Mouse (Mus musculus) kidney, adult 18-20 months (tissue): ENCODE data around the gene Morc1.

Experiments used
- DNase-seq: peaks from one replicate; pipeline ENCODE4 v3.0.0; 2021

Gene Morc1

DNA sequence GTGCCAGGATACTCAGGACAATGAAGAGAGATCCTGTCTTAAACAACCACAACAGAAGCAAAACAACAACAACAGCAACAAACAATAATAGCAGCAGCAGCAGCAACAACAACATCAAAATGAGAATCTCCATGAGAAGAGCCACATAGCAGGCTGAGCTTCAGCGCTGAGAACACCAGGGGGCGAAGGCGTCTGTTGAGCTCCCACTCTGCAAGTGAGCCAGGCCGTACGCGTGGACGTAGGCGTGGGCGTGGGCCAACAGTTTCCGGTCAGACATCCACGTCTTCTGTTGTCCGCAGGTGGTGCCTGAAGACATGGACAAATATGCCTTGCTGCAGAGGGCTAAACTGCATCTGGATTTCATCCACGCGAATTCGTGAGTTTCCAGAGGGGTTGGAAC, at the start of gene Morc1:
Morc1 (plus strand) TSS at position 211 of the 400 bp plus-strand sequence.
- DNase-seq, result no peak

DNA sequence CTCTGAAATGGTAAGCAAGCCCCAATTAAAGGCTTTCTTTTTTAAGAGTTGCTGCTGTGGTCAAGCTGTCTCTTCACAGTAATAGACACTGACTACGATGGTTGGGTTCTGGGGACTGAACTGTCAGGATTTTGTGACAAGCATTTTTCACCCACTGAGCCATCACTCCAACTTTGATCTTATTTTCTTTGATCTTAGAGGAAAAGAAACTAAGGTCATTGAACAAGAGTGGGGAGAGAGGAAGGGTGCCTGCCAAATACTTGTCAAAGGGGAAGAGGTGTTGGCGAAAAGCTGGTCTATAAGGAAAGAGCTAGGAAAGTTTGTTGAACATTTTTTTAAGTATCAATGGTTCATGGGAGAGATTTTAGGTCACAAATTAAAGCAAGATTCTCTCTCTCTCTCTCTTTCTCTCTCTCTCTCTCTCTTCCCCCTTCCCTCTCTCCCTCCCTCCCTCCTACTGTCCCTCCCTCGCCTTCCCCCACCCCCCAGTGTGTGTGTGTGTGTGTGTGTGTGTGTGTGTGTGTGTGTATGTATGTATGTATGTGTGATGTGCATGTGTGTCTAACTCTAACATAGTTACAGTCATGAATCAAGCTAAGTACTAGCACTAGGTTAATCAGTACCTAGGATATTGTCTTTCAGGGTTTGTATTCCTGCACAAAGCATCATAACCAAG, 47.3 kb upstream of the Morc1 start:
- no peak for DNase-seq

DNA sequence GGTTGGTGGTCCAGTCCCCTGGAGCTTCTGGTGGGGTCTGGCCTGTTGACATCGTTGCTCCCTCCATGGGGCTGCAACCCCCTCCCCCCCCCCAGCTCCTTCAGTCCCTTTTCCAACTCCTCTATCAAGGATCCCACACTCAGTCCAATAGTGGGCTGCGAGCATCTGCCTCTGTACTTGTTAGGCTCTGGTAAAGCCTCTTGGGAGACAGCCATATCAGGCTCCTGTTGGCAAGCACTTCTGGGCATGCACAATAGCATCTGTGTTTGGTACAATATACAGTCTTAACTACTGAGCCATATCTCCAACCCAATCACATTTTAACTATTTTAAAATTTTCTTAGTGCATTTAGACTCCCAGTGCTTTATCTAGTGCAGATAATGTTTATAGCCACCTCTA, 44.1 kb upstream of the Morc1 start:
- DNase-seq, result no peak

DNA sequence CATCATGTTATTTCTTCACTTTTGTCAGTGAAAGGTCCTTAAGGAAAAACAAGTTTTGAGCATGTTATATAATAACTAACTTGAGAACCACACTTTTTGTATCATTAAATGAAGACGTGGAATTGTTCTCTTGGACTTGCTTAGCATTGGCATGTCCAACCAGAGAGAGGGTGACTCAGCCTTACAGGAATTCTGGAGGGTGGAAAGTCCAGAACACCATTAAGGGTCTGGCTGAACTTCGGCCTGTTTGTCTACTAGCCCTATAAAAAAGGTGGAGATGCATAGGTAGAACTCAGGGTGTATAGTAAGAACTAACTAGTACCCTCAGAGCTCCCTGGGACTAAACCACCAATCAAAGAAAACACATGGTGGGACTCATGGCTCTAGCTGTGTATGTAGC, 35.8 kb upstream of the Morc1 start:
- no peak for DNase-seq

DNA sequence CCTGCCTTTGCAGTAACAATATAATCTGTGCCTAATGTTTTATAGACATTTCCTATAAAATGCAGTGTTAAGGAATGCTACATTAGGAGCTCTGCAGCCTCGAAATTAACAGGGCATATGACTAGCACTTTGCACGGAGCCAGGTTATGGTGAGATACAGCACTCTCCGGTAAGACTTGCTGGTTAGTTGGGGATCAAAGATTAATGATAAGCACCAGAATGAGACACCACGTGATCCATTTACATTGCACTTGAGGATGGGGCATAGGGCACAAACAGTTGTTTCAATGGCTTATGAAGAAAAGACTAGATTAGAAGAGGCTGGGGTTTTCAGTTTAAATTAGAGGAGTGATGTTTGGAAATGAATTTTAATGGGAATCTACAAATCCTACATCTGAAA, 28.1 kb upstream of the Morc1 start:
- DNase-seq, result no peak

DNA sequence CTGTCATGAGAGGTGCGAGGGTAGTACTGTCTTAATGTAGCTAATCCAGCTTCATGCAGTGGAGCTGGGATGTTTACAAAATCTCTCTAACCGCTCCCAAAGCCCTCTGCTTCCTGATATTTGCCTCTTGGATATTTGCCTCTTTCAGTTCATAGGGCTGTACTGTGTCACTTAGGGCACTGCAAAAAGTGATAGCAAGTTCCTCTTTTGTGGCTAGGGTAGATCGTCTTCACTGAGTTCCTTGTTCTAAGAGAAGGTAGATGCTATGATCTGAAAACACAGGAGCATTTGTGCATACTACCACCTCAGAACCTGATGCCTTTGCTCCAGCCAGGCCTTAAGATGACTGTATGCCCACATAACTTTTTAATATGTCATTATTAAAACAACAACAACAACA, 27.6 kb upstream of the Morc1 start:
- DNase-seq, result no peak

DNA sequence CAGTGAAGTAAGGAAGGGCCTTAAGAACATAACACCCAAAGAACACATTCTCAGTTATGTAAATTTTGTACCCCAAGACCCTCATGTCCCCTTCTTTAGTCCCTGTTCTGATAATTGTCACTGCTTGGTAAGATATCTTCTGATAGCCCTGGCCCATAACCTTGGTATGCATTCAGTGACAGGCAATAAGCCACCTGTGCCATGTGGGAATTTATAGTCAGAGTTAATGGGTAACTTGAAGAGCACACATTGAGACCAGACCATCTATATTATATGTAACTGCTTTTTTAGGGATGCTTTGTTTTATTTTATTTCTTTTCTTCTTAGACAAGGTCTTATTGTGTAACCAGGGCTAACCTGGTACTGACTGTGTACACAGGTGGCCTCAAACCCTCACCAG, 27.0 kb upstream of the Morc1 start:
- DNase-seq, result no peak

DNA sequence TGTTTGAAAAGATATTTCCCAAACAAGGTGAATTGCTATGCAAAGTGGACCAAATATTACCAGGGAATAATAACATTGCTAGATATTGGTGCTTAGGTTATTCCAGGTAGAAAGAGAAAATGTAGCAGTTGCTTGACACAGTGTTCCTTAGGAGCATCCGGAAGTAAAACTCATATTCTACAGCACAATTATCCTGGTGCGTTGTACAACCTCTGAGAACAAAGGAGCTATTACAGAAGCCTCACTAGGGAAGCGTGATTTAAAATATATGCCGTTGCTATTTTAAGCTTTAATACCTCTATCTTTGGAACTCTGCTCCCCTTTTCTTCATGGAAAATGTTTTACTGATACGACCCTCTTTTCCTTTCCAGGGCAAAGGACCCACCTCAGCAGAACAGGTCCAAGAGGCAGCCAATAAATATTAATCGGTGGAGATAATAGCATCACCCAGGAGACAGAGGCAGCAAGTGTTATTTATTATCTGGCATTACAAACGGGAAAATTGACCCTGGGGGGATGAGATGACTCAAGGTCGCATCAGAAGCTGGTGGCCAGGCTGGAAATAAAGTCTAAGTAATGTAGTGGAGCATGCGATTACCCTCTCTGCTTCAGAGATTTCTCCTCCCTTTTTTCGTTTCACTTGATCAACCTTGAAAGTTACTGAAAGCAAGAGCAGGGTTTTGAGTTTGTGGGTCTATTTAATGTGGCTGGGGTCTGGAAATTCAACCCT, 25.2 kb upstream of the Morc1 start:
- no peak for DNase-seq

DNA sequence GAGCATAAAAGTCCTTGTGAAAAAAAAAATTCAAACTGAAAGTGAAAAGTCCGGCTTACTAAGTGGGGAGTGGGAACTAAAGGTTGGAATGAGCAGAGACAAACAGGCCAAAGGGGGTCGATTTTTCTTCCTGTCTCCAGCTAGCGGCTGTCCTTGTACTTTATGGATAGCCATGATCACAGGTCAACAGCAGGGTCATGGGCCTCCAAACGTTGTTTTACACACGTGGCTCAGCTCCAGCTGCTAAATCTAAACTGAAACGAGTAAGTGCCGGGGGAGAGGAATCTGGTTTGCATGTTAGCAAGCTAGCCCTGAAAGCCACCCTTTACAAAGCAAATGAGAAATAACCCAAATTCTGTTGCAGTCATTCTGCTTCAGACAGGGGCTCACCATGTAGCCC, 21.5 kb upstream of the Morc1 start:
- DNase-seq, result no peak

DNA sequence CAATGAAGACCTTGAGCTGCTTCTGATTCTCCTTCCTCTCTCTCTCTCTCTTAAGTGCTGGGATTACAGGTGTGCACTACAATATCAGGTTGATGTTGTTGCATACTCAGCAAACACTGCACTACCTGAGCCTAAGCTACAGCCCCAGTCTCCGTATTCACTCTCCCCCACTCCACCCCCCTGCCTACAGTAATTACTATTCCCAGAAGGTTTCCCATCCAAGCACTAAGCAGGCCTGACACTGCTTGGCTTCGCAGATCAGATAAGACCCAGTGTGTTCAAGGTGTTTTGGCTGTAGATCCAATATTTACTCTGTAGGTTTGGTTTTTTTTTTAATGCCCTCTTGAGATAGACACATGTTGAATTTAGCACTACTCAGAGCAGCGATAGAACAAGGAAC, 20.9 kb upstream of the Morc1 start:
- no peak for DNase-seq

DNA sequence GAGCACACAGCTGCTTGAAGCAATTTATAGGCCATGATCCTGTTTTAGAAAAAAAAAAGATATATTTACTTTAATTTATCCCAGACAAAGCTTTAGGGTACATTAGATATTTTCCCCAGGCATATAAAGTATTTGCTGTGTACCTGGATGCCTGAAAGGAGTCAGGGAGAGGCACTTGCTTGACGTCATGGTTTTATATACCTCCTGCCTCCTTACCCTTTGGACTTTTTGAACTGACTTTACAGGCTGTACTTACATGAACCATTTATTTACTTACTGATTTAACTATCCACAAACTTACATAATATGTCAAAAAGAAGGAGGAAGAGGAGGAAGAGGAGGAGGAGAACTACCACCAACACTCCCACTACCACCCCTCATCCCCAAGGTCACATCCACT, 18.8 kb upstream of the Morc1 start, which contains the start of gene Gm5485:
Gm5485 (minus strand) TSS at position 171 of the 400 bp plus-strand sequence.
- DNase-seq, result no peak

DNA sequence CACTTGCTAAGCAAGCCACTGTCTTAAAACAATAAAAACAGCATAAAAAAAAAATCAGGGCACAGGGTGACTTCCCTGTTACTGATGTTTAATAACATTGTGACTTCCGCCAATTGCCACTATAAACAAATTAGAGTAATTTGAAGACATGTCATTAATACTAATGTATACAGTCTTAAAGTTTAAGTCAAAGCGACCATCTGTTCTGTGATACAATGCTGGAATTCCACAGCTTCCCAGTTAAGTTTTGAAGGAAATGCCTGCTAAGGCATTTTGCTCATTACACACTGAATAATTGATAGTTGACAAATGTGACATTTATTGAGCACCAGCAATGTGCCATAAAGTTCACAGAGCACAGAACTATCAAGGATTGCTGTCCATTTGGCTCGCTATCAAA, 12.5 kb upstream of the Morc1 start:
- DNase-seq, result no peak

DNA sequence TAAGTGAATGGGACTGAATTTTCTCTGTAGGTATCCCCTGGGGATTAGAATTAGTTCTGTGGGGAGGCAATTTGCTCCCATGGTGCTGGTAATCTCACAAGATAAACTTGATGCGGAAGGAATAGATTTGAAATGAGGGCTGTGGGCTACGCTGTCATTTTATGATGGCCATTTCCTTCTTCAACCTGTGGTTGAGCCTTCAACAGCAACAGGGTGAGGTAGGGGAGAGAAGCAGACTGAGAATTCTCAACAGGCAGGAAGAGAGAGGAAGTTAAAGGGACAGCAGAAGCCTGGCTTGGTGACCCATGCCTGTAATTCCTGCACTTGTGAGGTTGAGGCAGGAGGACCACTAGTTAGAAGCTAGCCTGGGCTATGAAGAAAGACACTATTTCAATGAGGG, 12.0 kb upstream of the Morc1 start:
- DNase-seq, result no peak

DNA sequence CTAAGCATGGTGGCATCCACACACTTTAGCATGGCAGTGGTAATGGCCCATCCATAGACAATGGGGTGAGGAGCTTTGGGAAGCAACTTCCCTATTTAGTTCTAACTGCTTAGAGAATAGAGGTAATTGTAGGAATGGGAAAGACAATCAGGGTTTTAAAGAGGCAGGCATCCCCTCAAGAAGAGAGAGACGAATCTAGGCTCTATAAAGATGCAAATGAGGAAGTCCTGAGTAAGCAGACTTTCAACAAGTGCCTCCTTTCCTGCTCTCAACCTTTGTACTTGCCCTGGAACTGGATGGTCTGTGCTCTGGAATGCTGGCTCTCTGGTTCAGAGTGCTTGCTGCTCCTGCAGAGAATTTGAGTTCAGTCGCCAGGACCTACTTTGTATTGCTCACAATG, 8.5 kb upstream of the Morc1 start:
- DNase-seq, result peak; percentile 75

DNA sequence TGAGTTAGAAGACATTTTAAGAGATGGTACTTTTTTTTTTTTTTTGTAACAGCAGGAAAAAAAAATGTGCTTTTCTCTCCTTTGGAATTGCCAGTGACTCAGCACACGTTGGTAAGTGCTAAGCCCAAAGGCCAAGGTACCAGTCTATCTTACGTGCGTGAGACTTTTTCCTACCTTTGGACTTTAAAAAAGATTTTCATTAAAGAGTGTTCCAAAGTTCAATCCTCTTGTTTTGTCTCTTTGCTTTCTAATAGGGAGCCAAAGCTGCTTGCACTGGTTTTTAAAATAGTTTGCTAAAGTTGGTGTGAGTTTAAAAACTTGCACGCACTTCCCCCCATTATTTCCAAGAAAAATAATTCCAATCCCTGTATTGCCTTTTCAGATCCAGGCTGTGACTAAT, 7.0 kb upstream of the Morc1 start:
- no peak for DNase-seq

DNA sequence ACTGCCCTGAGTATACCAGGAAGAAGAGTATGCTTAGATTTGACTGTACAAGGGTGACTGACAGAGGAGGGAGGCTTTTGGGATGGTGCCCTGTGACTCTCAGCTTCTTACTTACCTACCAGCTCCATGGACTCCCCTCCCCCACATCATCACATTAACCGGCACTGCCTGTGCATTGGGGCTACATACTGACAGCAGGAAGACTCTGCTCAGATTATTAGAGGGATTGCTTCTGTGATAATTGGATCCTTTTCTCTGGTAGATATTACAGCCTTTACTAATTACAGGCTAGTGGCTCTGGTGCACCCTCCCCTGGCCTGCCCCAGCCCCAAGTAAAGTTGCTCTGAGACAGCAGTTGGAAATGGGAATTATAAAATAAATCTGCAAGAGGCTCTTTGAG, 1.6 kb upstream of the Morc1 start:
- no peak for DNase-seq

DNA sequence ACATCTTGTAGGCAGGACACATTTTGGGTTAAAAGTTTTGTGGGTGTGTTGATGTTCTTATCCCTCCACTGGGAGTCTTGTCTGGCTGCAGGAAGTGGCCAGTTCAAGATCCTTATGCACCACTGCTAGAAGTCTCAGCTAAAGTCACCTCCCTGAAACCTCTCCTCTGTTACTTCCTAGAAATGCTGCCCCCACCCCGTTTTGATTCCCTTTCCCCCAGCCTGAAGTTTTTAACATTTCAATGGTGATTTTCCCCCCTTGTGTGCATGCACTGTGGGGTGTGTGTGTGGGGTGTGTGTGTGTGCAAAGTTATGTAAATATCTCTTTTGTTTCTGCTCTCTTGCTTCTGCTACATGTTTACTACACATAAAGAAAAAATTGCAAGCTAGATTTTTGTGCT, 4.4 kb downstream of the Morc1 start:
- DNase-seq, result no peak

DNA sequence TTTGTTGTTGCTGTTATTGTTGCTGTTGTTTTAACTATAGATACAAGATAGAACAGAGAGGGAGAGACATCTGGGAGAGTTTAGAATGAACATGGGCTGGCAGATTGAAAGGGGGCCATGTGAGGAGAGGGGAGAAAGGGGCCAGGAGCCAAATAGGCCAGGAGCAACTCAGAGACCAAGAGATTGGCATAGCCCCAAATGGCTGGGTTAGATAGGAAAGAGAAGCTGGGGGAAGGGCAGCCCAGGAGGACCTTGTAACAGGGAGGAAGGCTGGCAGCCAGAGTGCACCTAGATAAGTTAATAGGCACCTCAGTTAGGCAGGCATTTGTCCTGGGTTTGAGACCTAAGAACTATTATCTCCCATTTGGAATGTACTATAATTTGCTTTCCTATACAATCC, 6.4 kb downstream of the Morc1 start:
- DNase-seq, result no peak

DNA sequence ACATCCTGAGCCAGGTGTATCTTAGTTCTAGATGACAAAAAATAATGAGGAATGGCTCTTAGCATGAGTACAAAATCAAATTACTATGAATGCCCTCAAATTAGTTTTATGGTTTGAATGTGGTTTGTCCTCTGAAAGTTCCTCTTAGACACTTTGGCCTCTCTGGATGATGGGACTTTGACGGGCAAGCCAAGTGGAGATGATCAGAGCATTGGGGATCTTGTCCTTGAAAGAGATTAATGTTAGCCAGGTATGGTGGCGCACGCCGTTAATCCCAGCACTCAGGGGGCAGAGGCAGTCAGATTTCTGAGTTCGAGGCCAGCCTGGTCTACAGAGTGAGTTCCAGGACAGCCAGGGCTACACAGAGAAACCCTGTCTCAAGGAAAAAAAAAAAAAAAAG, 13.6 kb downstream of the Morc1 start:
- DNase-seq, result no peak

DNA sequence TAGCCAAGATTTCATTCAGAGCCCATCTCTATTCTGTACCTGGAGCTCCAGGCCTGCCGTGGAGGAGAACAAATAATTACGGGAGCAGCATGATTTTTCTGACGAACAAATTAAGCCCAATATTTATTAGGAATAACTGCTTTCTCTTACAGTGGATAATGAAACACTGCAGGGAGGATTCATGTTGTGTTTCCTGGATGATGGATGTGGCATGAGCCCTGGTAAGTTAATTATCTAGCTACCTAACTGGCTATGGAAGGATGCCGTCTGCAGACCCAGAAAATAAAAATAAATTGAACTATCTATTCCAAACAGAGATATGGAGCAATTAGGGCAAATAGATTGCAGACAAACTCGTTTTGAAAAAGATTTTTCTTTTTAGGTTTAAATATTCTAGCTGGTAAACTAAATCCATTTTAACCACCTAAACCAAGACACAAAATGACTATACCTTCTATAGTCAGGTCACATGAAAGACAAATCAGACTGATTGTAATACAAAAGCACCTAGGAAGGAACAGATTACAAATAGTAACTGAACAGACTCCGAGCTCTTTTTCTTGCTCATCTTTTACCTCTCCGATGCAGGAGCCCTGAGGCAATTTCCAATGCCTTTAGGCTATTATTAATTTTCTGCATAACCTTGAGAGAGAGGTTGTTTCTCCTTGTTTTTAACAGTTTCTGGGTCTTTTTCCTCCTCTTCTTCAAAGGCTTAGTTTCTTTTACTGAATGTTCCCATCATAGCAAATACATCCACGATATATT, 15.3 kb downstream of the Morc1 start:
- DNase-seq, result no peak

DNA sequence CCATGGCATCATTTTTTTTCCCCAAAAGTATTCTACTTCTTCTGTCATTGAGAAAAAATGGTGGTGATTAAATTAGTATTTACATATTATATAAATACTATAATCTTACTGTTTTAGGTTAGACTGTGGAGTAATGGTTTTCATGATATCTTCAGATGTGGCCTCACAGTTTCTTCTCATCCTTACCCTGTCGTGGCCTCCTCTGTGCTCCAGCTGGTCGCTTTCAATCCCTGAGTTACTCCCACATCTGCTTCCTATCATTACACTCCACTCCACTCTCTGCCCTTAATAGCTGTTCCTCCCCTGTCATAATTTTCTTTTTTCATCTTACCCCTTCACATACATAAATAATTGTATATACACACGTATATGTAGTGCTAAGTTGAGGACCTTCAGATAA, 22.2 kb downstream of the Morc1 start:
- DNase-seq, result no peak

DNA sequence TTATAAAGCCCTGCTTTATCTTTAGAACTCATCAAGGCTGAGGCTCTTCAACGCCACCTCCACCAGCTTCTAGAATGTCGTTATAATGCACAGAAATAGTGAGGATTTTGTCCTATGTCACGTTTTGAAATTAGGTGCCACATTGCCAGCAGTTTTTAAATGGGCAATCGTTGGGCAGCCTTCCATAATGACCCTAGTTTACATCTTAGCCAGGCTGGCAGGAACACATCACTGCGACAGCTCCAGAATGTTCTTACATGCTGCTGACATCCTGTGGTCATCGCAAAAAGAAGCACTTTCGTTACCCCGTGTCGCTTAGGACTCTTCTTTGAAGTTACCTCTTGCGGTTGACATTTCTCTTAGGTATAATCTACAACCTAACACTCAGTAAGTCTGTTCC, 42.4 kb downstream of the Morc1 start:
- DNase-seq, result no peak

DNA sequence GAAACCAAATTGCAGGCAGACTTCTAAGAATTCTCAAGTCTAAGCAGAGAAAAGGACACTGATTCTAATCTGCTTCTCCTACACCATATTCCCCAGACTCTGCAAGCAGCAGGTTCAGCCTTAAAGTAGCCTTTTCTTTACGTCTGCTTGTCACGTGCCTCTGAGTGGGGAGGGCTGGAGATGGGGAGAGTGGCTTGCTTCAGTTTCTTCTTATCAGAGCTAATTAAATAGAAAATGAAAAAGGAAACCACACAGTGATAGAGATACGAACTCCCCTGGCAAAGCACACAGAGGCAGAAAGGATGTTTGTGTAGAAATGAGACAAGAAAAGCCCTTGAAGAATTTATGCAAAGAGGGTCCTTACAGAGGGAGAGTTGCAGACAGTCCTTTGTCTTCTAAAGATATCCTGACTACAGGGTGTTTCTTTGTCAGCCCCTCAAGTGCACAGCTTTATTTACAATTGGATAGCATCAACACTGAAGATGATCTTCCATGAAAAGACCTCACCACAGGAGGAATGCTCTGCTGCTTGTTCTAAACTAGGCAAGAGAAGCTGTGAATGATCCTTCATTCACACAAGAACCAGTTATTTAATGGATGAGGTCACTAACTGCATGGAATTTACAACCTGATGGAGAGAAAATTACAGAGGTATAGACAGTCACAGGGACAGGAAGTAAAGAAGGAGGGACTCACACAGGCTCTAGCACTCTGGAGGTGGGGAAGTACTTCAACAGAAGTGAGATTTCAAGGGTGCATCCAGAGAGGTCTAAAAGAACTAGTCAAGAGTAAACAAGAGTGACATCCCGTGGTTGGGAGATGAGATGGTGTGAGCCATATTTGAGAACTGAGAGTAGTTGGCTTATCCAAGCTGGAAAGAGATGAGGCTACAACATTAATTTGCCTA, 44.1 kb downstream of the Morc1 start:
- DNase-seq, result no peak
